Mouse (Mus musculus) cerebellum, postnatal 25 days (tissue): ENCODE measurements at regions not wholly inside any gene's neighbourhood (a gene's known extent, or its start where the extent isn't known, plus 50 kb on each side); places are given as distances from the start of the nearest gene placed in this dataset.
A peak's percentile ranks its signal among the peaks of the same experiment; 100 is the strongest.
"Not testable (repeated sequence)": the region's sequence is repeated elsewhere in the genome, so short reads cannot be mapped to it uniquely, and the experiment has no call there.

Experiments
- DNase-seq, 2 experiments: peaks; one replicate each; pipeline ENCODE4 v3.0.0; 2021; ENCODE audit warnings: mixed read lengths in 2 of 2

DNA sequence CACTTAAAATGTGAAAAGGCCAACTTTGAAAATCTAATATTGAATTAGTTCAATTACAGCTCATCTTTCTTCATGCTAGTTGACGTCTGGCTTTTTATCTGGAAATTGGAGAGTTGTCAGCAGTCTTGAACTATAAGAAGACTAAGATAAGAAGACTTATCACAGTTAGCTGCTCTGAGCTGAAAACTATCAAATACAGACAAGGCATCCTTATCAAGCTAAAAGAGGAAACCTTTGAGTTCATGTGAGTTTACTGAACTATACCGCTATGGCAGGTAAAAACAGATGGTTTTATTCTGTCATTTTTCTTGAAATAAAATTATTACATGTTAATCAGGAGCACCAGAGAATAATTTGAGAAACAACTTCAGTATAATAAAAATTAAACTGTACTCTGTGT, 735.2 kb upstream of the Marcks start:
- no peak for DNase-seq

DNA sequence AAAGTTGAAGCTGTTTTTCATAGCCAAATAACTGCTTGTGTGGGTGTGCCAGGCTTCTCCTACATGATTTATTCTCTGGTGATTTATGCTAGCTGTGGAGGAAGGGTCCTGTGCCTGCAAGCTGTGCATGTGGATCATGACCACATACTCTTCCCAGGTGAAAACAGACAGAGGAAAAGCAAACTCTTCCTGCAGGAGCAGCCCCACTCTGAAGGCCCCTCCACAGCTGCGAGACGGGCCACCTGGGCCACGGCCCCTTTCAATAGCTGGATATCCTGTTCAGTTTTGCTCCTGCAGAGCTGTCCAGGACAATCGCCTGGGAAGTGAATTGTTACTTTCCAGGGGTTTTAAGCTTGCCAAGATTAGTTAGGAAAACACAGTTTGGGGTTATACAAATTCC, 722.3 kb upstream of the Marcks start:
- no peak for DNase-seq

GRCm38 (mm10) chr10:37849291-37849846, 710.6 kb upstream of the Marcks start:
- DNase-seq, result no peak

DNA sequence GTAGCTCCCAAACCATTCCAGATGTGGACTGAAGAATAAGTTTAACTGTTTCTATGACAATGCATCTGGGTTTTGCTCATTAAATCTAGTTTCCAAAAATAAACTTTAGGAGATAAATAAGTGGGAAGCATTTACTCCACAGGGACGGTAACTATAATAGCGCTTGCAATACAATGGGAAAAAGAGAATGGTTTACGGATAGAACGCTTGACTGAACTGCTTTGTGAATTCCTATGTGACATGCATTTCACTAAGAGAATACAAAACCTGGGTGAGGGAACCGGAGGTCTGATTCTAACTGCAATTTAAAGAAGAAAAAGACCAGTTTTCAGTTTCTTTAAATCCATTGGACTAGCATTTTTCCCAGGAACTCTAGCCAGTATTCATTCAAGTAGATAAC, 704.1 kb upstream of the Marcks start:
- DNase-seq, result no peak

DNA sequence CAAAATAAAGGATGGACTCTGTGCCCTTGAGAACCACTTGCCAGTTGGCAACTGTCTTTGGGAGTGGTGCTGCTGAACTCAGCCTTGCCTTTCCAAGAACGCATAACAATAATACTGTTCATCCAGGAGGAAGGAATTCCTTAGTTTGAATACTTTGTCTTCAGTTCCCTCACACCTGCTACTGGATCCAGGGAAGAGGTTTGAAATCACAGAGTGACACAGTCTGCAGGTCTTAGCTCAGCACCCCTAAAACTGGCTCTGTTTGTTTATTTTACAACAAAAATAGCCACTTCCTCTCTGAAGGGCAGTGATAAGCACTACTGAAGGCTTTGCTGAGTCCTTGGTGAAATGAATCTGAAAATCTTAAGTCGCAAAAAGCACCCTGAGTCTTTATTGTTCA, 703.1 kb upstream of the Marcks start:
- no peak for DNase-seq

DNA sequence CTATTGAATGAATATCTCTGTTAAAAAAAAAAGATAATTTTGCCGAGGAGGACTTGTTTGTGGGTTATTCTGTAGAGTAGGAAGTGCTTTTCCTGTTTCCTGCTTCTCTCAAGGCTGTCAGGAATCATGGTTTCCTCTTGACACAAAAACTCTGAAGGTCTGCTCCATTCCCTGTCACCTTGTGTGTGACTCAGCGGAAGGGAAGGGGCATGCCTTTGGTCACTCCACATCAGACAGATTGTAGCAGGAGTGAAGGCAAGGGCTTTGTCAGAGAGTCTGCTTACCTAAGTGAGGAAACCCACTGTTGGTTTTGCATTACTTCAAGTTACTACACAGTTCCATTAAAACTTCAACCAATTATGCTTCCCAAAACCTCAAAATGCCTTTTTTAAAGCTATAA, 699.0 kb upstream of the Marcks start:
- DNase-seq, result no peak

DNA sequence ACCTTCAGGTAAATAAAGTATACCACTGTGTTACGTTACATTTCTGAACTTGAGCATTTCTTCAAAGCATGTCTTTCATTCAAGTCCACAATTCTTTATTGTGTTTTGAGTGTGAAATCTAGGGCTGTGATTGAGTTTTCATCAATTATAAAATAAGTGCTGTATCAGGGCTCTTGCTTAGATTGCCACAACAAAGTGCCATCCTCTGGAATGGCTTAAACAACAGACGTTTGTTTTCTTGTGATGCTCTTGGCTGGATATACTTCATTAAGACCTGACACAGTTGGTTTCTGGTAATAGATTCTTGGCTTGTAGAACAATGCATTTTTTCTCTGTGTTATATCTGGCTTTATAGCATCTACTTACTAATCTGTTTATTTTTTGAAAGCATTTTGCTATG, 674.3 kb upstream of the Marcks start:
- no peak for DNase-seq

- DNase-seq, result peak; percentile 57 to 70
Observed at GRCm38 (mm10) chr10:37812405-37812851, 673.7 kb upstream of the Marcks start.

DNA sequence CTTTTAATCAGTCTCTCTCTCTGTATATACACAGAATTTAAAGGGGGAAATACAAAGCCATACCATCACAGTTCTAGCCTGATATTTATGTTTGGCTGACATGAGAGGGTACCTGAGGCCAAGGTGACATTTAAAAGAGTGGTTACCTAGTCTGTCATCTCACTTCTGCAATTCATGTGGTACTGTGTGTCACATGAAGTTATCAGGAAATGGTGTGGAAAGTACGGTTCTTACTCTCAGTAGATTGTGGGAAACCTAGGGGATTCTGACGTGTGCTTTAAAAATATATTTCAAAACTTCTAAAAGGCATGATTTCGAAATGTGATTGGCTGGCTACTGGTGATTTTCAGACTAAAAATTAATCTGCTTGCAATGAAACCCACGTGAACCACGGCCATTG, 673.1 kb upstream of the Marcks start:
- DNase-seq, result no peak

DNA sequence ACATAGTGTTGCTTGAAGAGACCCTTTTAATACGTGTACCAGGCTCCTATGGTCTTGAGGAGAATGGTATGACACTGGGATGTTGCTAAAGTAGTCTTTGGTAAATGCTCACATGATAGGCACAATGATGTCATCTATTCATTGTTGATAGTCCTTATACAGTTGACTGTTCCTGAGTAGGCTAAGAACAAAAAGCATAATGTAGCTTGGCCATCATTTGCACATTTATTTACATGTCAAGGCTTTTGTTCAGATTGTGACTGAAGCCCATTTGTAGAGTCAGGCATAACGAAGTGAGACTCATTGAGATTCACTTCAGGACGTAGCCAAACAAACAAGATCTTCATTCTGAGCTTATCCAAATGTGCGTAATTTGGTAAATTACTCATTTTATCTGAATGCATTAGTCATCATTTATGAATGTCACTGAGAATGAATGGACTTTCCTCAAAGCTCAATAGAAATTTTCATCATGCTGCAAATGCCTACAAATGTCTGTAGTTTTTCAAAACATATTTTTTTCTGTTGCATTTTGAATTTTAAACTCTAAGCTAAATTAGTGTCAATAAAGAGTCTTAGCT, 664.6 kb upstream of the Marcks start:
- DNase-seq, result no peak

GRCm38 (mm10) chr10:37799397-37799796, 660.7 kb upstream of the Marcks start:
- DNase-seq, result no peak

- DNase-seq, result no peak
Observed at GRCm38 (mm10) chr10:37798285-37798684, 659.6 kb upstream of the Marcks start.

- DNase-seq, result no peak
Observed at GRCm38 (mm10) chr10:37797701-37798100, 659.0 kb upstream of the Marcks start.

DNA sequence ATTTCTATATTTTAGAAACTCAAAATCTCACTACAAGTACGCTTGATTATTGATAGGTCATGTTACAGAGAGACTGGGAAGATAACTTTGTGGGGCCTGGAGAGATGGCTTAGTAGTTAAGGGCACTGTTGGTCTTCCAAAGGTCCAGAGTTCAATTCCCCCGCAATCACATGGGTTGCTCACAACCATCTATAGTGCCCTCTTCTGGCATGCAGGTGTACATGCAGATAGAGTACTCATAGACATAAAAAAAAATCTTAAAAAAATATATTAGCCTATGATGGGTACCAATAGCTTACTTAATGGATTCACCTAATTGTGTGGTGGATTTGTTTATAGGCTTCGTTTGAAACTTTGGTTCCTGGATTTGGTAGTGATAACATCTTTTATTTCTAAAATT, 654.2 kb upstream of the Marcks start:
- no peak for DNase-seq

GRCm38 (mm10) chr10:37788049-37788448, 649.3 kb upstream of the Marcks start:
- peak; percentile 56 to 71 for DNase-seq

GRCm38 (mm10) chr10:37779383-37780302, 640.9 kb upstream of the Marcks start:
- DNase-seq, result no peak

DNA sequence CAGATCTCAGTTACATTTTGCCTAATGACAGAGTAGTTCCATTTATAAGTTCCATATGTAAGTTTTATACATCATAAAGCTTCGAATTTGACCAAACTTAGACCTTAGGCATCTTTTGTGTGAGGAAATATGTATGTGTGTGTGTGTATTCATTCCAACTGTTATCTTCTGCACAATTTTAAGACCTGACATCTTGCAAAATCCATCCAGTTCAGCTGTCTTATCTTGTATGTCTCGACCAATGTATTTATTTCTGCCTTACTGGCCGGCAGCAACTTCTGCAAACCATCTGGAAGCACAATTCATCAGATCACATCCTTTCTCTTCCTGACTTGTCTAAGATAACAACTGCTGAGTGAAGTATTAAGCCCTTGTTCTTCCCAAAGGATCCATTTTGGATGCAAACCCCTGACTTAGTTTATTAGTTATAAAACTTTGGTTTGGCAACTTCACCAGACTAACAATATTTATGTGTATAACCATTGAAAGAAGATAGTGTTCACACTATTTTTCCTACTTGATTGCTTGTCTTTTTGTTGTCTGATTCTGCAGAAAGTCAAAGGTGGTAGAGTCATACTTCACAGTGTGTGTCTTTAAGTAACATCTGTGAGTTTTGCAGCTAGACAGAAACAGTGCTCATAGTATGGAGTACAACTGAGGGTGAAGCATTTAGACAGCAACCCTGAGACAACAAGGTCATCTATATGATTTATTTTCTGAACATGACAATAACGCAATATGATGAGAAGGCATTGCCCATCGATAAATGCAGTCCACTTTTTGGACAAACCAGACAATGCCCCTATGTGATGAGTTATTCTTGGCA, 622.0 kb upstream of the Marcks start:
- no peak for DNase-seq

DNA sequence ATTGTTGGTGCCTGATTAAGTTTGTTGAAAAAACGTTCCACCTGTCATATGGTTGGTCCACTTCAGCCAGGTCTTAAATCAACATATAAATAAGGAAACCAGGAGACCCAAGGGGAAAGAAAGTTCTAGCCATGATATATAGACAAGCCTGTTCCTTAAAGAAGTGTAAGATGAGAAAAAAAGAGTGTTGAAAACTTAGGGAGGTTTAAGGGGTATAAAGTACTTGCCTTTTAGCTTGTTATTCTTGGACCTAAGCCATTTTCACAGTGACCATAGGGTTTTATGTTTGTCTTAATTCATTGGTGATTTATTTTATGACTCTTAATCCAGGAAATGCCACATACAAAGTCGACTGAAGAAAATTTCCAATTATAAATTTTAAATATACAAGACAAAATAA, 602.9 kb upstream of the Marcks start:
- DNase-seq, result no peak

GRCm38 (mm10) chr10:37739024-37739423, 600.3 kb upstream of the Marcks start:
- no peak for DNase-seq

DNA sequence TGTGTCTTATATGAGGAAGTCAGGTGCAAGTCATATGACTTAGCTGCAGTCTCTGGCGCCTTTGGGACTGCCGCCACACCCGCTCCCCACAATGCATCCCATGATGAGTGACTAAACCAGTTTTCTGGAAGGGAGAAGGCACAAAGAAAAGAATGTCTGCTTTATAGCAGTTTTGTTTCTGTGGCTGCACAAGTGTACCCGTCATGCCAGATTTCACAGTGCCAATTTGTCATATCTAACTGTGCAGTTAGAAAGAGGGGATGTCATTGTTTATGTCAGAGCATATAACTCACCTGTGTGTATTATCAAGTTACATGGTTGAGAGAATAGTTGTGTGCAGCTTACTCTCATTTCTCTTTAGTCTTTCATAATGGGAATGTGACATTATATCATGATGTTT, 586.9 kb upstream of the Marcks start:
- no peak for DNase-seq

GRCm38 (mm10) chr10:37724994-37725393, 586.3 kb upstream of the Marcks start:
- not testable (repeated sequence) for DNase-seq

GRCm38 (mm10) chr10:37720748-37721147, 582.0 kb upstream of the Marcks start:
- no peak for DNase-seq

DNA sequence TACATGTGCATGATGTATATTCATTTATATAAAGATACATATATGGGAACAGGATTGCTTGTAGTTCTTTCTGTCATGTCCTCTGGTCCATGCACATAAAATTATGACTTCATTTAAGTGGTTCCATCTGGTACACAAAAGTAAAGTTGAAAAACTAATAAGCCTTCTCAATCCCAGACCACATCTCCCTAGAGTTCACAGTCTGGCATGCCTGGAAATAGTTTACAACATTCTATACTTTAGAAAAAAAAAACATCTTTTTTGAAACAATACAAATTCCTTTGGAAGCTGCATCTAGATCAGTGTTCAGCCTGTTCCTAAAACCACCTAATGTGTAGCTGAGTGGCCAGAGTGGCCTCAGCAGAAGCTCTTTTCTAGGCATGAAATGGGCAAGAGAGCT, 578.2 kb upstream of the Marcks start:
- no peak for DNase-seq
